Mouse (Mus musculus) CH12.LX (cell line): ENCODE measurements around the gene Gm37240. TPM values are rescaled to one million over a fixed set of nuclear protein-coding genes. Genes with fewer than 3 reads are reported as not detected.

ENCODE experiments used
- DNase-seq: peaks from one replicate; pipeline ENCODE4 v3.0.0-alpha.2; 2013; ENCODE audit errors: extremely low read depth
- H3K27ac ChIP-seq: 2 replicates; pipeline ENCODE4 v1.5.1; 2012; ENCODE audit warnings: low read depth, mild to moderate bottlenecking, control low read depth, moderate library complexity; ENCODE audit not compliant: insufficient read depth
- H3K27me3 ChIP-seq: replicated peaks from 2 replicates; pipeline ENCODE3; 2012; ENCODE audit warnings: inconsistent platforms
- H3K36me3 ChIP-seq, 2 experiments: replicated peaks in 1 of 2; 2 replicates each; pipeline versions ENCODE3 to v1.6.1; 2012; ENCODE audit warnings: inconsistent platforms in 1 of 2, low read length in 1 of 2, mild to moderate bottlenecking in 1 of 2, mixed read lengths in 1 of 2, moderate library complexity in 1 of 2; ENCODE audit not compliant: control insufficient read depth in 1 of 2, insufficient read depth in 1 of 2
- H3K4me1 ChIP-seq, 2 experiments: 2 replicates each; pipeline ENCODE4 v1.6.1; 2012; ENCODE audit warnings: inconsistent platforms in 1 of 2, moderate library complexity in 1 of 2; ENCODE audit not compliant: insufficient read depth in 2 of 2, control insufficient read depth in 1 of 2
- H3K4me2 ChIP-seq: 2 replicates; pipeline ENCODE4 v1.6.1; 2012; ENCODE audit warnings: low read depth, mild to moderate bottlenecking, control low read depth; ENCODE audit not compliant: poor library complexity, insufficient read depth, severe bottlenecking
- H3K4me3 ChIP-seq, 3 experiments: fragments of 150-350 bp in 1 of 3; sonication (generic) in 1 of 3; replicated peaks in 1 of 3; 2 replicates each; pipeline versions ENCODE3 to v1.5.1; 2011 to 2012; ENCODE audit warnings: low read depth in 2 of 3, low read length in 2 of 3, mild to moderate bottlenecking in 2 of 3, moderate library complexity in 2 of 3, control low read depth in 1 of 3, improper control_type of control experiment in 1 of 3, inconsistent platforms in 1 of 3, mixed read lengths in 1 of 3; ENCODE audit not compliant: poor library complexity in 1 of 3
- H3K79me2 ChIP-seq: replicated peaks from 2 replicates; pipeline ENCODE4 v1.6.1; 2012; ENCODE audit warnings: mild to moderate bottlenecking, moderate library complexity; ENCODE audit not compliant: control insufficient read depth, poor library complexity, insufficient read depth, severe bottlenecking; ENCODE audit errors: extremely low read depth
- H3K9ac ChIP-seq: 2 replicates; pipeline ENCODE4 v1.6.1; 2012; ENCODE audit warnings: low read depth, mild to moderate bottlenecking, control low read depth, moderate library complexity; ENCODE audit not compliant: insufficient read depth
- H3K9me3 ChIP-seq: replicated peaks from 2 replicates; pipeline ENCODE3; 2012; ENCODE audit warnings: low read length, inconsistent platforms, mixed read lengths
- CHD1 ChIP-seq: IDR thresholded peaks from 2 replicates; pipeline ENCODE4 v1.6.1; 2012; ENCODE audit warnings: low read depth, low read length, improper control_type of control experiment, inconsistent platforms
- CTCF ChIP-seq, 2 experiments: IDR thresholded peaks in 1 of 2; conservative IDR thresholded peaks in 1 of 2; 2 replicates each; pipeline ENCODE4 v1.5.1; 2011 to 2012; ENCODE audit warnings: low read depth in 2 of 2, low read length in 2 of 2, improper control_type of control experiment in 1 of 2, inconsistent platforms in 1 of 2, mild to moderate bottlenecking in 1 of 2, moderate library complexity in 1 of 2
- E2F4 ChIP-seq: IDR thresholded peaks from 2 replicates; pipeline ENCODE4 v1.6.1; 2011; ENCODE audit warnings: low read depth, low read length, improper control_type of control experiment; ENCODE audit not compliant: insufficient replicate concordance
- GABPA ChIP-seq: IDR thresholded peaks from 2 replicates; pipeline ENCODE4 v1.6.1; 2012; ENCODE audit warnings: low read depth, low read length, improper control_type of control experiment, inconsistent platforms; ENCODE audit not compliant: insufficient replicate concordance
- HCFC1 ChIP-seq: IDR thresholded peaks from 2 replicates; pipeline ENCODE4 v1.6.1; 2012; ENCODE audit warnings: low read depth, mild to moderate bottlenecking, inconsistent platforms, low read length, improper control_type of control experiment
- IRF4 ChIP-seq: IDR thresholded peaks from 2 replicates; pipeline ENCODE4 v1.6.1; 2014; ENCODE audit warnings: low read depth, mild to moderate bottlenecking, inconsistent platforms, low read length, improper control_type of control experiment
- JUN ChIP-seq: IDR thresholded peaks from 2 replicates; pipeline ENCODE4 v1.6.1; 2011; ENCODE audit warnings: low read depth, mild to moderate bottlenecking, low read length, improper control_type of control experiment, moderate library complexity; ENCODE audit not compliant: insufficient read depth
- JUND ChIP-seq: conservative IDR thresholded peaks from 2 replicates; pipeline ENCODE4 v1.6.1; 2011; ENCODE audit warnings: low read depth, low read length, improper control_type of control experiment
- MAX ChIP-seq: IDR thresholded peaks from 2 replicates; pipeline ENCODE4 v1.6.1; 2011; ENCODE audit warnings: low read length, improper control_type of control experiment
- MAZ ChIP-seq: IDR thresholded peaks from 2 replicates; pipeline ENCODE4 v1.6.1; 2012; ENCODE audit warnings: low read depth, mild to moderate bottlenecking, inconsistent platforms, low read length, improper control_type of control experiment, moderate library complexity
- MEF2A ChIP-seq: IDR thresholded peaks from 2 replicates; pipeline ENCODE4 v1.6.1; 2014; ENCODE audit warnings: low read depth, mild to moderate bottlenecking, inconsistent platforms, low read length, improper control_type of control experiment, borderline replicate concordance
- NELFE ChIP-seq: IDR thresholded peaks from 2 replicates; pipeline ENCODE4 v1.6.1; 2011; ENCODE audit warnings: low read depth, low read length, improper control_type of control experiment
- NRF1 ChIP-seq: IDR thresholded peaks from 2 replicates; pipeline ENCODE4 v1.6.1; 2014; ENCODE audit warnings: low read depth, mild to moderate bottlenecking, inconsistent platforms, low read length, improper control_type of control experiment, moderate library complexity
- POLR2A ChIP-seq: IDR thresholded peaks from 2 replicates; pipeline ENCODE4 v1.6.1; 2011; ENCODE audit warnings: low read depth, mild to moderate bottlenecking, improper control_type of control experiment, low read length
- RAD21 ChIP-seq: IDR thresholded peaks from 2 replicates; pipeline ENCODE4 v1.6.1; 2011; ENCODE audit warnings: low read depth, mild to moderate bottlenecking, low read length, improper control_type of control experiment, moderate library complexity
- SIN3A ChIP-seq: IDR thresholded peaks from 2 replicates; pipeline ENCODE4 v1.6.1; 2012; ENCODE audit warnings: low read length, improper control_type of control experiment, inconsistent platforms
- TBP ChIP-seq: conservative IDR thresholded peaks from 2 replicates; pipeline ENCODE4 v1.6.1; 2011; ENCODE audit warnings: low read depth, low read length, improper control_type of control experiment
- TCF12 ChIP-seq: IDR thresholded peaks from 2 replicates; pipeline ENCODE4 v1.6.1; 2014; ENCODE audit warnings: low read depth, mild to moderate bottlenecking, inconsistent platforms, low read length, improper control_type of control experiment
- UBTF ChIP-seq: IDR thresholded peaks from 2 replicates; pipeline ENCODE4 v1.6.1; 2012; ENCODE audit warnings: low read depth, mild to moderate bottlenecking, inconsistent platforms, low read length, improper control_type of control experiment, moderate library complexity
- USF1 ChIP-seq: IDR thresholded peaks from 2 replicates; pipeline ENCODE4 v1.6.1; 2014; ENCODE audit warnings: low read depth, mild to moderate bottlenecking, inconsistent platforms, low read length, improper control_type of control experiment
- ZKSCAN1 ChIP-seq: IDR thresholded peaks from 2 replicates; pipeline ENCODE4 v1.6.1; 2012; ENCODE audit warnings: low read depth, inconsistent platforms, low read length, improper control_type of control experiment, borderline replicate concordance
- dilution Hi-C: fragments of 300-500 bp; cut with MboI; formaldehyde crosslinking; loops from 2 replicates; pipeline ENCODE4 v1.14.3; 2020; ENCODE audit warnings: low sequenced_read_pairs; ENCODE audit not compliant: extremely low pct_unique_long_range_greater_than_20kb, extremely low pct_ligation_motif_present
- in situ Hi-C: fragments of 300-500 bp; cut with MboI; formaldehyde crosslinking; loops from 3 replicates; pipeline ENCODE4 v1.14.3; 2019; ENCODE audit warnings: low sequenced_read_pairs, low pct_ligation_motif_present, low pct_unique_long_range_greater_than_20kb, mixed read lengths
- polyA plus RNA-seq: library from polyadenylated mRNA; unstranded; fragments of >175 nt; gene quantifications from 2 replicates; pipeline ENCODE4 v1.2.1, GENCODE M21; 2012; ENCODE audit warnings: low read depth; ENCODE audit not compliant: insufficient read length
- total RNA-seq, 2 experiments: library from RNA; depleted of rRNA; stranded (reverse); fragments of 300-350 nt in 1 of 2; fragments of >200 nt in 1 of 2; gene quantifications; 2 replicates each; pipeline ENCODE4 v1.2.3; 2012 to 2014

Gene Gm37240
- total and polyA plus RNA-seq, 3 experiments = 0.08 to 0.19 (median 0.14) TPM

DNA sequence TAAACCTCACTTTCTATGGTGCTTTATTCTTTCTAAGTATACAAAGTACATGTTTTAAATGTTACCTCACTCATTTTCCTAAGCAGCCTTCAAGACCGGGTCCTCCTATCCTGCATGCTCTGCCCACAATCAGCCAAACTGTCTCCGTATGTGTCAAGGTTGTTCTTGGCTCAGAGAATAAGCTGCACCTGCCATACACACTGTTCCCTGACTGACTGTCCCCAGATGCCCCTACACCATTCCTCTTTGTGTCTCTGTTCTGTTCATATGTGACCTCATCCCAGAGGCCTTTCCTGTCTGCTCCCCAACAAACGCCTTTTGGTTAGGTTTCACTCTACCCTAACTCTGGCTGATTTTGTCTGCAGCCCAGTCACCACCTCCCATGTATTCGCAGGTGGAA, 60.0 kb downstream of the Gm37240 start:
- H3K27ac ChIP-seq = no peak overlapping the region; the same call in 1 of the 2 replicates
- H3K4me2 ChIP-seq = no peak overlapping the region
- no peak for DNase-seq
- in situ Hi-C loops (no loop called here), dilution Hi-C loops (no loop called here)
- H3K36me3 ChIP-seq = no peaks in the 10 kb centered on the region
- no peaks in the 10 kb centered on the region for H3K79me2 ChIP-seq
- no peaks in the 10 kb centered on the region for H3K9me3 ChIP-seq
- no peak overlapping the region for H3K9ac ChIP-seq
- H3K4me3 ChIP-seq = no peak overlapping the region
- TF ChIP-seq CHD1 = no peak
- no peak for TF ChIP-seq JUN
- no peak for TF ChIP-seq NELFE
- TF ChIP-seq GABPA = no peak
- TF ChIP-seq IRF4 = no peak
- no peak for TF ChIP-seq CTCF (conservative IDR thresholded peaks at IDR 0.05 in 1 of 2, IDR thresholded peaks at IDR 0.05 in 1 of 2; ENCODE audit: low read depth in 2 of 2, low read length in 2 of 2)
- no peak for TF ChIP-seq JUND
- no peak for TF ChIP-seq MAX
- no peak for TF ChIP-seq HCFC1
- TF ChIP-seq MEF2A = no peak
- TF ChIP-seq TCF12 = no peak
- no peak for TF ChIP-seq NRF1
- no peak for TF ChIP-seq SIN3A
- TF ChIP-seq UBTF = no peak
- TF ChIP-seq TBP = no peak
- TF ChIP-seq POLR2A = no peak
- no peak for TF ChIP-seq ZKSCAN1
- TF ChIP-seq USF1 = no peak
- H3K4me1 ChIP-seq = no peaks in the 10 kb centered on the region
- H3K27me3 ChIP-seq = no peaks in the 10 kb centered on the region

DNA sequence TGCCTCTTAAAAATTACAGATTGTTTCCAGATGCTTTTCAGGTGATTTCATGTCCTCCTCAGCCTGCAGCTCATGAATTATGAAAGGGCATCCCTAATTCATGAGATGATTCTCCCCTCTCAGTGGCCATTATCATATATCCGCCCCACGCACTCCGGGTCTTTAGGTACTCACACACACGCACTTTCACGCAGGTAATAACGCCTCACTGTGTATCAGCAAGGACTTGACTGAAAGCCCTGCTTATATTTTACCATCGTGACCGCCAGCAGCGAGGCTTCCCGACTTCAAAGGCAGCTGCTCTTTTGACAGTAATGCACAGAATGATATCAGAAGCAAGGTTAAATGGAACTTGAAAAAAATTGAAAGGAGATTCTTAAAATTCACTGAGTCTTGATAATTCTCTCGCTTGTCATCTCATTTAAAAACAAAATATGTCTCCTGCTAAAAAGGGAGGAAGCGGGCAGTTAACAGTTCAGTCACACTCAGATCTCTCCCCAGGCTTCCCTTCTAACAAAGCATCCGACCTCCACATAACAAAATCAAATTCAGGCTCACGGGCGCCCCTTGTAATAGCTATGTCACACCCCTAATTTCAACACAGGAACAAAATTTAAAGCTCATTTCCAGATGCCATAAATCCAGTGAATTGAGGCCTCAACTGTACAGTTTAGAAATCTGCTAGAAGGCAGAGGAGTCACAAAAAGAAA, 66.3 kb downstream of the Gm37240 start:
- TF ChIP-seq NRF1 = no peak
- no peak for TF ChIP-seq JUN
- no peak for TF ChIP-seq CTCF (conservative IDR thresholded peaks at IDR 0.05 in 1 of 2, IDR thresholded peaks at IDR 0.05 in 1 of 2; ENCODE audit: low read depth in 2 of 2, low read length in 2 of 2)
- TF ChIP-seq USF1 = no peak
- TF ChIP-seq MAZ = no peak
- TF ChIP-seq JUND = no peak
- TF ChIP-seq NELFE = no peak
- no peak for TF ChIP-seq E2F4
- no peak for TF ChIP-seq RAD21
- TF ChIP-seq ZKSCAN1 = no peak
- no peak for TF ChIP-seq IRF4
- dilution Hi-C loops = no loop called here
- DNase-seq = no peak
- Histone ChIP-seq H3K9ac (no peak overlapping the region), H3K4me2 (no peak overlapping the region), H3K9me3 (no peaks in the 10 kb centered on the region), H3K4me1 (no peaks in the 10 kb centered on the region), H3K4me3 (no peak overlapping the region), H3K79me2 (no peaks in the 10 kb centered on the region), H3K36me3 (no peaks in the 10 kb centered on the region), H3K27me3 (no peaks in the 10 kb centered on the region), H3K27ac (no peak overlapping the region)
- in situ Hi-C loops = no loop called here
